Mouse (Mus musculus) myocyte (in vitro differentiated cells): ENCODE measurements around the gene Pi4ka. TPM values are rescaled to one million over a fixed set of nuclear protein-coding genes. Genes with fewer than 3 reads are reported as not detected.

Experiments
- H3K27me3 ChIP-seq: one replicate; pipeline ENCODE4 v1.6.1; 2011; ENCODE audit not compliant: control insufficient read depth, insufficient read depth, insufficient read length
- H3K36me3 ChIP-seq: one replicate; pipeline ENCODE4 v1.6.1; 2011; ENCODE audit not compliant: control insufficient read depth, insufficient read depth
- H3K4me2 ChIP-seq: one replicate; pipeline ENCODE4 v1.6.1; 2011; ENCODE audit warnings: low read depth, control low read depth
- H3K4me3 ChIP-seq: one replicate; pipeline ENCODE4 v1.5.1; 2011; ENCODE audit warnings: mild to moderate bottlenecking, control low read depth, moderate library complexity
- H3K79me2 ChIP-seq: one replicate; pipeline ENCODE4 v1.6.1; 2011; ENCODE audit not compliant: control insufficient read depth, insufficient read depth
- H3ac ChIP-seq: one replicate; pipeline ENCODE4 v1.6.1; 2011; ENCODE audit not compliant: control insufficient read depth, insufficient read length
- CEBPB ChIP-seq: IDR thresholded peaks from 2 replicates; pipeline ENCODE4 v1.6.1; 2011; ENCODE audit warnings: mild to moderate bottlenecking, moderate library complexity; ENCODE audit not compliant: poor library complexity, insufficient read depth, severe bottlenecking
- E2F4 ChIP-seq: IDR thresholded peaks from one replicate; pipeline ENCODE4 v1.6.1; 2011; ENCODE audit warnings: mild to moderate bottlenecking, control low read depth, moderate library complexity; ENCODE audit not compliant: insufficient read depth
- MAX ChIP-seq: IDR thresholded peaks from one replicate; pipeline ENCODE4 v1.6.1; 2011; ENCODE audit warnings: low read depth, mild to moderate bottlenecking, control low read depth
- MYOD1 ChIP-seq, 3 experiments: IDR thresholded peaks; one replicate each; pipeline ENCODE4 v1.6.1; 2011; ENCODE audit warnings: control low read depth in 2 of 3, low read depth in 2 of 3, mild to moderate bottlenecking in 2 of 3, moderate library complexity in 1 of 3; ENCODE audit not compliant: insufficient read length in 2 of 3, control insufficient read depth in 1 of 3
- MYOG ChIP-seq, 3 experiments: IDR thresholded peaks; one replicate each; pipeline ENCODE4 v1.6.1; 2011; ENCODE audit warnings: control low read depth in 2 of 3, low read depth in 2 of 3, mild to moderate bottlenecking in 2 of 3; ENCODE audit not compliant: insufficient read length in 2 of 3, control insufficient read depth in 1 of 3, insufficient read depth in 1 of 3
- POLR2A ChIP-seq: IDR thresholded peaks from one replicate; pipeline ENCODE4 v1.6.1; 2011; ENCODE audit warnings: low read depth, mild to moderate bottlenecking, control low read depth, moderate library complexity; ENCODE audit not compliant: insufficient read length
- POLR2AphosphoS2 ChIP-seq: IDR thresholded peaks from one replicate; pipeline ENCODE4 v1.6.1; 2011; ENCODE audit warnings: low read depth, control low read depth; ENCODE audit not compliant: insufficient read length
- REST ChIP-seq: IDR thresholded peaks from one replicate; pipeline ENCODE4 v1.6.1; 2011; ENCODE audit warnings: mild to moderate bottlenecking, control low read depth, moderate library complexity; ENCODE audit not compliant: insufficient read depth, insufficient read length
- SRF ChIP-seq: IDR thresholded peaks from one replicate; pipeline ENCODE4 v1.6.1; 2011; ENCODE audit warnings: low read depth; ENCODE audit not compliant: control insufficient read depth, insufficient read length
- TCF12 ChIP-seq: IDR thresholded peaks from one replicate; pipeline ENCODE4 v1.6.1; 2011; ENCODE audit warnings: mild to moderate bottlenecking, control low read depth; ENCODE audit not compliant: poor library complexity, insufficient read depth, severe bottlenecking
- TCF3 ChIP-seq: IDR thresholded peaks from one replicate; pipeline ENCODE4 v1.6.1; 2011; ENCODE audit warnings: low read depth, control low read depth; ENCODE audit not compliant: insufficient read length
- USF1 ChIP-seq: IDR thresholded peaks from one replicate; pipeline ENCODE4 v1.6.1; 2011; ENCODE audit warnings: low read depth, mild to moderate bottlenecking, control low read depth, moderate library complexity
- polyA plus RNA-seq: library from polyadenylated mRNA; unstranded; fragments of >200 nt; fragmentation: generic; extraction: Trizol; gene quantifications from one replicate; pipeline ENCODE4 v1.2.1, GENCODE M21; 2012; ENCODE audit warnings: missing spikeins

The Pi4ka gene
- polyA plus RNA-seq, 1 experiment: 37.8 TPM

GRCm38 (mm10) chr16:17291016-17291415 lies 115.1 kb downstream of the Pi4ka start:
- Histone ChIP-seq H3K4me2 (no peak overlapping the region), H3K4me3 (no peak overlapping the region), H3K36me3 (peaks cover 17% of the 10 kb centered on the region), H3K79me2 (no peaks in the 10 kb centered on the region), H3K27me3 (no peaks in the 10 kb centered on the region), H3ac (no peak overlapping the region)
- no peak for TF ChIP-seq CEBPB
- TF ChIP-seq POLR2A: no peak
- TF ChIP-seq MAX: no peak
- TF ChIP-seq USF1: no peak
- TF ChIP-seq TCF12: no peak
- TF ChIP-seq REST: no peak
- no peak for TF ChIP-seq POLR2AphosphoS2
- TF ChIP-seq E2F4: no peak

- H3K79me2 ChIP-seq: no peaks in the 10 kb centered on the region
- peaks cover 16% of the 10 kb centered on the region for H3K36me3 ChIP-seq
- H3ac ChIP-seq: no peak overlapping the region
- no peaks in the 10 kb centered on the region for H3K27me3 ChIP-seq
- no peak for TF ChIP-seq POLR2AphosphoS2
- TF ChIP-seq MYOD1 (IDR thresholded peaks at IDR 0.05; ENCODE audit: control insufficient read depth in 1 of 3, insufficient read length in 2 of 3, low read depth in 2 of 3): no peak
- TF ChIP-seq CEBPB: no peak
- no peak for TF ChIP-seq SRF
- TF ChIP-seq E2F4: no peak
- no peak for TF ChIP-seq USF1
- TF ChIP-seq MAX: no peak
- no peak for TF ChIP-seq TCF3
- TF ChIP-seq REST: no peak
- no peak for TF ChIP-seq POLR2A
- no peak for TF ChIP-seq MYOG (IDR thresholded peaks at IDR 0.05; ENCODE audit: control insufficient read depth in 1 of 3, insufficient read depth in 1 of 3, insufficient read length in 2 of 3, low read depth in 2 of 3)
- no peak for TF ChIP-seq TCF12
- no peak overlapping the region for H3K4me2 ChIP-seq
- no peak overlapping the region for H3K4me3 ChIP-seq
Measured at GRCm38 (mm10) chr16:17287103-17287502, 119.0 kb downstream of the Pi4ka start.

- Histone ChIP-seq H3K36me3 (peaks cover 10% of the 10 kb centered on the region), H3K79me2 (no peaks in the 10 kb centered on the region), H3K4me3 (no peak overlapping the region), H3K4me2 (no peak overlapping the region), H3K27me3 (no peaks in the 10 kb centered on the region), H3ac (no peak overlapping the region)
- TF ChIP-seq POLR2A (no peak), MAX (no peak), USF1 (no peak), CEBPB (no peak), TCF3 (no peak), POLR2AphosphoS2 (no peak), TCF12 (no peak), MYOG (IDR thresholded peaks at IDR 0.05; ENCODE audit: control insufficient read depth in 1 of 3, insufficient read depth in 1 of 3, insufficient read length in 2 of 3, low read depth in 2 of 3) (no peak), REST (no peak), MYOD1 (IDR thresholded peaks at IDR 0.05; ENCODE audit: control insufficient read depth in 1 of 3, insufficient read length in 2 of 3, low read depth in 2 of 3) (no peak), E2F4 (no peak), SRF (no peak)
Measured at GRCm38 (mm10) chr16:17283151-17283550, 123.0 kb downstream of the Pi4ka start.

- Histone ChIP-seq H3K4me3 (no peak overlapping the region), H3K36me3 (no peaks in the 10 kb centered on the region), H3K27me3 (no peaks in the 10 kb centered on the region), H3K4me2 (no peak overlapping the region), H3K79me2 (no peaks in the 10 kb centered on the region), H3ac (no peak overlapping the region)
- TF ChIP-seq USF1 (no peak), MAX (no peak), E2F4 (no peak), REST (no peak), CEBPB (no peak), POLR2AphosphoS2 (no peak), POLR2A (no peak), TCF12 (no peak), TCF3 (no peak), SRF (no peak), MYOD1 (IDR thresholded peaks at IDR 0.05; ENCODE audit: control insufficient read depth in 1 of 3, insufficient read length in 2 of 3, low read depth in 2 of 3) (no peak), MYOG (IDR thresholded peaks at IDR 0.05; ENCODE audit: control insufficient read depth in 1 of 3, insufficient read depth in 1 of 3, insufficient read length in 2 of 3, low read depth in 2 of 3) (no peak)
Measured at GRCm38 (mm10) chr16:17280471-17280870, 125.6 kb downstream of the Pi4ka start.
